Mouse (Mus musculus) hindbrain, embryonic 11.5 days (tissue): ENCODE data around the gene Pecam1. TPM values are rescaled to one million over a fixed set of nuclear protein-coding genes. Genes with fewer than 3 reads are reported as not detected.
A peak's percentile ranks its signal among the peaks of the same experiment; 100 is the strongest.
"Not testable (repeated sequence)": the region's sequence is repeated elsewhere in the genome, so short reads cannot be mapped to it uniquely, and the experiment has no call there.

Experiments
- ATAC-seq: fragments of 200-750 bp; cut with Nextera tagmentation; 2 replicates; pipeline ENCODE4 v1.8.0; 2017; ENCODE audit warnings: mild to moderate bottlenecking, moderate TSS enrichment, moderate library complexity; ENCODE audit not compliant: low FRiP score
- DNase-seq: peaks from one replicate; pipeline ENCODE4 v3.0.0-alpha.2; 2015; ENCODE audit warnings: low spot score
- H3K27ac ChIP-seq: fragments of 300-500 bp; sonication (generic); 2 replicates; pipeline ENCODE4 v1.5.1; 2014; ENCODE audit warnings: mild to moderate bottlenecking, low read depth, low read length
- H3K27me3 ChIP-seq: fragments of 300-500 bp; sonication (generic); 2 replicates; pipeline ENCODE4 v1.6.1; 2014; ENCODE audit warnings: mild to moderate bottlenecking, low read length, moderate library complexity, mixed read lengths; ENCODE audit not compliant: control insufficient read depth, insufficient read depth
- H3K36me3 ChIP-seq: fragments of 300-500 bp; sonication (generic); 2 replicates; pipeline ENCODE4 v1.6.1; 2014; ENCODE audit warnings: mild to moderate bottlenecking, low read length, moderate library complexity, mixed read lengths; ENCODE audit not compliant: control insufficient read depth, insufficient read depth
- H3K4me1 ChIP-seq: fragments of 300-500 bp; sonication (generic); replicated peaks from 2 replicates; pipeline ENCODE4 v1.6.1; 2014; ENCODE audit warnings: low read length, mixed read lengths; ENCODE audit not compliant: control insufficient read depth, insufficient read depth
- H3K4me2 ChIP-seq: fragments of 300-500 bp; sonication (generic); replicated peaks from 2 replicates; pipeline ENCODE4 v1.6.1; 2014; ENCODE audit warnings: mild to moderate bottlenecking, low read depth, low read length
- H3K4me3 ChIP-seq: fragments of 300-500 bp; sonication (generic); 2 replicates; pipeline ENCODE4 v1.5.1; 2014; ENCODE audit warnings: low read depth, low read length
- H3K9ac ChIP-seq: fragments of 300-500 bp; sonication (generic); 2 replicates; pipeline ENCODE4 v1.6.1; 2014; ENCODE audit warnings: low read depth, low read length
- H3K9me3 ChIP-seq: fragments of 300-500 bp; sonication (generic); 2 replicates; pipeline ENCODE4 v1.6.1; 2016; ENCODE audit warnings: low read length; ENCODE audit not compliant: control insufficient read depth
- WGBS: fragments of 180-500 bp; shearing (Covaris S2); extraction: QIAGEN DNeasy Blood & Tissue Kit; methylation state at CpG from one replicate; pipeline ENCODE4 v1.1.7; 2014; 5-methylcytosine and 5-hydroxymethylcytosine counted together
- polyA plus RNA-seq: library from polyadenylated mRNA; unstranded; fragments of >200 nt; fragmentation: Nextera tagmentation; extraction: Ambion mirVana; gene quantifications from 2 replicates; pipeline ENCODE4 v1.2.1, GENCODE M21; 2014

The Pecam1 gene
- polyA plus RNA-seq, 1 experiment from 2014 or later = 20.3 TPM

DNA sequence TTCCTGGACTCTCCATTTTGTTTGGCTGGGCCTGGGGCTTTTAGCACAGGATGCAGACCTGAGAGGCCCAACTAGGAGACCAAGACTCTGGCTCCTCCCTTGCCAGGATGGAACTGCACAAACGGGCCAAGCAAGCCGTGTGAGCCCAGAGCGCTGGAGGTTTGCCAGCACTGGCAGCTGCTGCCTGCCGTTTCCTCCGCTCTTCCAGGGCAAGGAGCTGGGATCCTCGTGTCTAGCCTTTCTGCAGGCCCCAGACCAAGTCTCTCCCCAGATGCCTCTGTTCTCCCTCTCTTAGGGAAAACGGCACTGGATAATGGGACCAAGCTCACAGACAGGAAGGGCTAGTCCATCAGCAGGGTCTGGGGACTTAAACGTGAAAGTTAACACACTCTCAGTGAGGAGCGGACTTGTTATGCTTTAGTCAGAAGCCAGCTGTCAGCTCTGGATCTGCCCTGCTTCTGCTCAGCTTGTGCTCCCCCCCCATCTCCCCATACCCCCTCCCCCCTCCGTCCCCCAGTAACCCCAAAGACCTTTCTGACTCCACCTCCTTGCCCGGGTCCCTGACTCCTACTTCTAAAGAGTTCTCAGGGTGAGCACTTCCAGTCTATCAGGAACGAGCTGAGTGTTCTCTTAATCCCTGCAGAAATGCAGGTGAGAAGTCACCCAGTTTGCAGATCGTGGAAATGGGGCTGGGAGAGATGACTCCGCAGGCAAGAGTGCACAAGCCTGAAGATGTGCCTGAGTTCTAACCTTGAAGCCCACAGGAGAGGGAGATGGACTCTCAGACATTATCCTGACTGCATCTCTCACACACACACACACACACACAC, 92.2 kb downstream of the Pecam1 start:
- no peak overlapping the region for H3K4me3 ChIP-seq
- WGBS = 28% methylated on average over 14 of the region's 14 CpGs
- H3K4me2 ChIP-seq = no peak overlapping the region
- H3K27ac ChIP-seq = no peak overlapping the region
- peaks cover 9% of the 10 kb centered on the region for H3K4me1 ChIP-seq
- ATAC-seq = no peak
- H3K27me3 ChIP-seq = no peaks in the 10 kb centered on the region
- DNase-seq = peak; percentile 45
- no peaks in the 10 kb centered on the region for H3K9me3 ChIP-seq
- 0 out of 2 replicates have a peak overlapping the region, but pooled peaks have one; percentile 19 for H3K9ac ChIP-seq
- no peaks in the 10 kb centered on the region for H3K36me3 ChIP-seq

GRCm38 (mm10) chr11:106656896-106657498, 93.4 kb downstream of the Pecam1 start:
- H3K9me3 ChIP-seq, H3K27me3 ChIP-seq, H3K27ac ChIP-seq, H3K9ac ChIP-seq, H3K4me2 ChIP-seq, DNase-seq, H3K4me3 ChIP-seq, ATAC-seq, H3K4me1 ChIP-seq, H3K36me3 ChIP-seq: not testable (repeated sequence)
- 89% methylated on average over 5 of the region's 5 CpGs for WGBS

DNA sequence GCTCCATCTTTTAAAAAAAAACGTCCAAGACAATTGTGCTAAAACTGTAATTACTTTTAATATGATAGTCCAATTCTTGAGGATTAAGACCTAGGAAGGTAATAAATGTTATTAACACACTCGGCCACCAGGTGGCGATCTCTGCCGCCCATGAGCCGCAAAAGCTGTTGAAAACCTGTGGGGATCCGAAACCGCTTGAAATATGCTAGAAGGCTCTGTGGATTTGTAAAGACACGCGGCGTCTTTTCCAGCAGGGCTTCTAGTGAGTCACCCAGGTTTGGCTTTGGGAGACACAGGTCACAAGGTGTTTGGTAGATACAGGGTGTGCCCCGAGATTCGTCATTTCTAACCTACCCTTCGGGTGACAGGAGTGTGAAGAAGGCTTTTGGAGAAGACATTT, 102.1 kb downstream of the Pecam1 start:
- Histone ChIP-seq H3K4me2 (no peak overlapping the region), H3K27me3 (no peaks in the 10 kb centered on the region), H3K4me1 (no peaks in the 10 kb centered on the region; the same call in 1 of the 2 replicates), H3K4me3 (no peak overlapping the region), H3K9ac (no peak overlapping the region), H3K36me3 (no peaks in the 10 kb centered on the region), H3K27ac (no peak overlapping the region), H3K9me3 (no peaks in the 10 kb centered on the region)
- DNase-seq = peak; percentile 84
- WGBS = 25% methylated on average over 13 of the region's 13 CpGs
- no peak for ATAC-seq

DNA sequence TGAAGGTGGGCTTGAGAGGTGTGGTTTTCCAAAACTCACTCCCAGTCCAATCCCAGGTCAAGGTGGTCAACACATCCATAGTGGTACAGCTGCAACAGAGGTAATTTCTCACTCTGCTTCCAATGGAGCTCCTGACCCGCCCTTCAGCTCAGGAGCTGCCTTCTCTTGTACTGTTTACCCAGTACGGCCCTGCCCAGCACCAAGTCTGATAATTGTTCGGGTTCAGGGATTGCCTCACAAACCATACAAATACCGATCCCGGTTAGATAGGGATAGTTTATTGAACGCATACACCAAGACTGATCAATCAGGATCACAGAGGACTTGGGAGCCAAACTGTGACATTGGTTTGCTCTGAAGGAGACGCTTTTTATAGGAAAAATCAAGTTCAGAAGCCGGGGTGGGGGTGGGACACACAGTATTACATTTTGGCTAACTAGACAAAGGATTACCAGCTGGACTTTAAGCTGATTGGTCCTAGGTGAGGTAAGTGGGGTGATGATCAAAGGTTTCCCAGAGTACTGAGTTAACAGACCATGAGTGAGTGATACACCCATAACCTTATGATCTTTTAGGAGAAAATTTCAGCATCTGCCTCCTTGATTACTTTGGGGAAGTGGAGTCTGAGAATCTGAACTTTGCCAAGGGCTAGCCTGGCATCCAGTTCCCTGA, 107.3 kb downstream of the Pecam1 start:
- Histone ChIP-seq H3K27ac (no peak overlapping the region), H3K36me3 (no peaks in the 10 kb centered on the region)
- WGBS = 75% methylated on average over 8 of the region's 8 CpGs

DNA sequence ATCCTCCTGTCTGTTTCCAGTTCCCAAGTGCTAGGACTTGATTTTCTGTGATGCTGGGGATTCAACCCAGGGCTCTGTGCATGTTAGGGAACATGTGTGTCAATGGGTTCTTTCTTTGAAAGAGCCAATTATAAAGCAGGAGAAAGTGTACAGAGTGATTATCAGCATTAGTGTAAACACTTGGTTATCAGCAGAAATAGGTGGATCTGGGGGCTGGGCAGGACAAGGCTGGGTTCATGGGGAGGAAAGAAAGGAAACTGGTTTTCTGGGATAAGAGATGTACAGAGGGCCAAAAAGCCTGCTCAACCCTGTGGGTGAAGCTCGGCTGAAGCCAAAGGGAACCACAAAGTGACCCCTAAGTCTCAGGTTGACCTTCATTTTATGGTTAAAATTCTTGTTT, 108.8 kb downstream of the Pecam1 start:
- DNase-seq = no peak
- Histone ChIP-seq H3K9ac (no peak overlapping the region), H3K27ac (no peak overlapping the region), H3K4me1 (no peaks in the 10 kb centered on the region), H3K9me3 (no peaks in the 10 kb centered on the region), H3K27me3 (no peaks in the 10 kb centered on the region), H3K36me3 (no peaks in the 10 kb centered on the region), H3K4me2 (no peak overlapping the region), H3K4me3 (no peak overlapping the region)
- no peak for ATAC-seq
- WGBS = 80% methylated on average over 1 of the region's 1 CpGs

More for the DNA sequence above, 107.3 kb downstream of the Pecam1 start:
- Histone ChIP-seq H3K4me3 (no peak overlapping the region), H3K27me3 (no peaks in the 10 kb centered on the region), H3K4me2 (no peak overlapping the region), H3K9me3 (no peaks in the 10 kb centered on the region), H3K4me1 (no peaks in the 10 kb centered on the region), H3K9ac (no peak overlapping the region)
- no peak for DNase-seq
- ATAC-seq = no peak

GRCm38 (mm10) chr11:106640059-106640458, 110.4 kb downstream of the Pecam1 start:
- Histone ChIP-seq H3K9ac (no peak overlapping the region), H3K27me3 (no peaks in the 10 kb centered on the region), H3K4me3 (no peak overlapping the region), H3K9me3 (no peaks in the 10 kb centered on the region), H3K4me2 (no peak overlapping the region), H3K36me3 (no peaks in the 10 kb centered on the region), H3K27ac (no peak overlapping the region), H3K4me1 (no peaks in the 10 kb centered on the region)
- WGBS = 28% methylated on average over 9 of the region's 9 CpGs
- DNase-seq = no peak
- no peak for ATAC-seq

- 30% methylated on average over 5 of the region's 5 CpGs for WGBS
- Histone ChIP-seq H3K9ac (no peak overlapping the region), H3K4me1 (no peaks in the 10 kb centered on the region), H3K36me3 (no peaks in the 10 kb centered on the region), H3K9me3 (no peaks in the 10 kb centered on the region), H3K27me3 (no peaks in the 10 kb centered on the region), H3K27ac (no peak overlapping the region), H3K4me2 (no peak overlapping the region), H3K4me3 (no peak overlapping the region)
- no peak for ATAC-seq
- no peak for DNase-seq
Observed at GRCm38 (mm10) chr11:106639356-106639692, 111.1 kb downstream of the Pecam1 start.

- Histone ChIP-seq H3K9ac (no peak overlapping the region), H3K4me2 (no peak overlapping the region), H3K4me3 (no peak overlapping the region), H3K9me3 (no peaks in the 10 kb centered on the region), H3K27ac (no peak overlapping the region), H3K36me3 (no peaks in the 10 kb centered on the region), H3K27me3 (no peaks in the 10 kb centered on the region), H3K4me1 (no peaks in the 10 kb centered on the region)
- ATAC-seq (no peak), DNase-seq (no peak)
- WGBS = 44% methylated on average over 9 of the region's 9 CpGs
Observed at GRCm38 (mm10) chr11:106638551-106639355, 111.7 kb downstream of the Pecam1 start.
